Mouse (Mus musculus) small intestine, adult 2 months (tissue): ENCODE results near the gene Olfr1411. TPM values are rescaled to one million over a fixed set of nuclear protein-coding genes. Genes with fewer than 3 reads are reported as not detected.

Experiments
- H3K27ac ChIP-seq: fragments of 200-500 bp; 2 replicates; pipeline ENCODE4 v1.5.1; 2012; ENCODE audit warnings: low read depth, low read length, control low read depth, inconsistent platforms; ENCODE audit not compliant: insufficient read depth
- H3K27me3 ChIP-seq: fragments of 200-500 bp; 2 replicates; pipeline ENCODE4 v1.6.1; 2012; ENCODE audit warnings: mild to moderate bottlenecking, moderate library complexity, low read length, inconsistent platforms; ENCODE audit not compliant: control insufficient read depth, insufficient read depth
- H3K36me3 ChIP-seq: fragments of 200-500 bp; 2 replicates; pipeline ENCODE4 v1.6.1; 2012; ENCODE audit warnings: mild to moderate bottlenecking, low read length, control low read depth, inconsistent platforms; ENCODE audit not compliant: control insufficient read depth, insufficient read depth
- H3K4me1 ChIP-seq: fragments of 200-500 bp; 2 replicates; pipeline ENCODE4 v1.6.1; 2012; ENCODE audit warnings: low read length, inconsistent platforms, mixed read lengths; ENCODE audit not compliant: control insufficient read depth, insufficient read depth, insufficient read length
- H3K4me3 ChIP-seq: fragments of 200-500 bp; 2 replicates; pipeline ENCODE4 v1.5.1; 2012; ENCODE audit warnings: low read depth, mild to moderate bottlenecking, control low read depth, inconsistent platforms, low read length, moderate library complexity
- CTCF ChIP-seq: fragments of 200-500 bp; IDR thresholded peaks from 2 replicates; pipeline ENCODE4 v1.5.1; 2012; ENCODE audit warnings: low read depth, mild to moderate bottlenecking, control low read depth, inconsistent platforms, low read length, moderate library complexity, mixed read lengths; ENCODE audit not compliant: insufficient replicate concordance, insufficient read length; ENCODE audit errors: extremely low read depth
- POLR2A ChIP-seq: fragments of 200-500 bp; IDR thresholded peaks from 2 replicates; pipeline ENCODE4 v1.6.1; 2012; ENCODE audit warnings: low read depth, mild to moderate bottlenecking, control low read depth, inconsistent platforms, low read length, moderate library complexity
- WGBS: fragments of 180-500 bp; shearing (Covaris S2); methylation state at CpG from one replicate; pipeline ENCODE4 v1.1.7; 2018; 5-methylcytosine and 5-hydroxymethylcytosine counted together
- polyA plus RNA-seq: library from polyadenylated mRNA; depleted of rRNA; stranded (reverse); fragments of >200 nt; gene quantifications from 2 replicates; pipeline ENCODE4 v1.2.3, GENCODE M21; 2012

Gene Olfr1411
- polyA plus RNA-seq, 1 experiment, result not detected

GRCm38 (mm10) chr1:92632196-92632595, 38.0 kb downstream of the Olfr1411 start:
- 77% methylated on average over 5 of the region's 5 CpGs for WGBS
- Histone ChIP-seq H3K27me3 (no peaks in the 10 kb centered on the region), H3K4me1 (no peaks in the 10 kb centered on the region), H3K27ac (no peak overlapping the region), H3K36me3 (peaks cover 9% of the 10 kb centered on the region; the same call in 1 of the 2 replicates), H3K4me3 (no peak overlapping the region)
- TF ChIP-seq CTCF, result no peak
- no peak for TF ChIP-seq POLR2A

DNA sequence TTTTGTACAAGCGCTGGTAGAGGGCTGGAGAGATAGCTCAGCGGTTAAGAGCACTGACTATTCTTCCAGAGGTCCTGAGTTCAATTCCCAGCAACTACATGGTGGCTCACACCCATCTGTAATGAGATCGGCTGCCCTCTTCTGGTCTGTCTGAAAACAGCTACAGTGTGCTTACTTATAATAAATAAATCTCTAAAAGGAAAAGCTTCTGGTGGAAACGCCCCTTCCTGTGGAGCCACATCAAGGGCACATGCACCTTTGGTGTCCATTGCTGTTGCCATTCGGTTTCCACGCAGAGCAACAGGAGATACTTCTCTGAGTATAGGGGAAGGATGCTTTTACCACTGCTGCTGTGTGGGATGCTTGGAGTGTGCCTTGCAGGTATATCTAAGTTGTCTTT, 38.7 kb downstream of the Olfr1411 start:
- TF ChIP-seq CTCF, result no peak
- TF ChIP-seq POLR2A, result no peak
- no peak overlapping the region for H3K4me3 ChIP-seq
- H3K27ac ChIP-seq, result no peak overlapping the region
- H3K27me3 ChIP-seq, result no peaks in the 10 kb centered on the region
- H3K36me3 ChIP-seq, result peaks cover 12% of the 10 kb centered on the region; the same call in 1 of the 2 replicates
- H3K4me1 ChIP-seq, result no peaks in the 10 kb centered on the region
- WGBS, result 57% methylated on average over 6 of the region's 6 CpGs

DNA sequence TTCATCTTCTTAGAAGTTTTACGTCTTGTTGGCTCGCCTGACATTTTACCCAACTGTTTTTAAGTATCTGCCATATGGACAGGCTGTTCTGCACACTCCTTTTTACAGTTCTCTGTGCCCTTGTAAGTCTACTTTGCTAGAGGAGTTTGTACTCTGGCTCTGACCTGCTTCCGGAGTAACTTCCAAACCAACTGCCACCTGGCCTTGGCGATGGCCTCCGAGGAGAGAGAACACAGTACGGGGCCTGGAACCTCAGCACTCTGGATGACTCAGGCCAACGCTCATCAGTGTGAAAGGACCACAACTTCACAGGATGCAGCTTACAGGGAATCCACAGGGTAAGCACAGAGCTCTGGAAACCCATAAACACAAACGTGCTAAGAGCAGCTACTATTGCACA, 39.5 kb downstream of the Olfr1411 start:
- Histone ChIP-seq H3K4me1 (no peaks in the 10 kb centered on the region), H3K36me3 (peaks cover 16% of the 10 kb centered on the region; the same call in 1 of the 2 replicates), H3K27ac (no peak overlapping the region), H3K27me3 (no peaks in the 10 kb centered on the region), H3K4me3 (no peak overlapping the region)
- TF ChIP-seq CTCF (no peak), POLR2A (no peak)
- WGBS, result 87% methylated on average over 8 of the region's 8 CpGs

GRCm38 (mm10) chr1:92634569-92634968, 40.4 kb downstream of the Olfr1411 start:
- peaks cover 16% of the 10 kb centered on the region; the same call in 1 of the 2 replicates for H3K36me3 ChIP-seq
- 75% methylated on average over 1 of the region's 1 CpGs for whole genome bisulfite sequencing
- H3K27me3 ChIP-seq, result no peaks in the 10 kb centered on the region
- TF ChIP-seq CTCF, result no peak
- TF ChIP-seq POLR2A, result no peak
- no peaks in the 10 kb centered on the region for H3K4me1 ChIP-seq
- no peak overlapping the region for H3K4me3 ChIP-seq
- H3K27ac ChIP-seq, result no peak overlapping the region

- Histone ChIP-seq H3K27ac (no peak overlapping the region), H3K36me3 (peaks cover 16% of the 10 kb centered on the region; the same call in 1 of the 2 replicates), H3K4me1 (no peaks in the 10 kb centered on the region; the same call in 1 of the 2 replicates), H3K27me3 (no peaks in the 10 kb centered on the region), H3K4me3 (no peak overlapping the region)
- TF ChIP-seq POLR2A (no peak), CTCF (no peak)
- 82% methylated on average over 4 of the region's 4 CpGs for WGBS
Observed at GRCm38 (mm10) chr1:92634976-92635599, 40.9 kb downstream of the Olfr1411 start.

DNA sequence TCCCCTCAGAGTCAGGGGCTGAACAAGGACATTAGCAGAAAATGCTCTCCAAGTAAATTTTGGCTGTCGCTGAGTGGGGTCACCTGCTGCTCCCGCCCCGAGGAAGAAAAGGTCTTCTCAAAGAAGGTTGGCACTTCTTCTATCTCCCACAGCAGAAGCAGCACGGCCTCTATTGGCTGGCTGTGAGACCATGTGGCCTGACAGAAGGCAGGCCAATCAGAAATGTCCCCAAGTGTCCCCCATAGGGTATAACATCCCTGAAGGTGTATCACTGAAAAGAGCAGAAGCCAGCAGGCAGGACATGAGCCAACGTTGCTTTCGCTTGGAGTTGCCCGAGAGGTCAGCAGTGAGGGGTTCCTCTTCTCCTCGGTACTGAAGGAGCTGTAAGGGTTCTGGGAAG, 41.8 kb downstream of the Olfr1411 start:
- WGBS, result 83% methylated on average over 8 of the region's 8 CpGs
- H3K27ac ChIP-seq, result no peak overlapping the region
- no peak for TF ChIP-seq CTCF
- TF ChIP-seq POLR2A, result no peak
- H3K27me3 ChIP-seq, result no peaks in the 10 kb centered on the region
- peaks cover 16% of the 10 kb centered on the region; the same call in 1 of the 2 replicates for H3K36me3 ChIP-seq
- peaks cover 4% of the 10 kb centered on the region; the same call in 1 of the 2 replicates for H3K4me1 ChIP-seq
- H3K4me3 ChIP-seq, result no peak overlapping the region

DNA sequence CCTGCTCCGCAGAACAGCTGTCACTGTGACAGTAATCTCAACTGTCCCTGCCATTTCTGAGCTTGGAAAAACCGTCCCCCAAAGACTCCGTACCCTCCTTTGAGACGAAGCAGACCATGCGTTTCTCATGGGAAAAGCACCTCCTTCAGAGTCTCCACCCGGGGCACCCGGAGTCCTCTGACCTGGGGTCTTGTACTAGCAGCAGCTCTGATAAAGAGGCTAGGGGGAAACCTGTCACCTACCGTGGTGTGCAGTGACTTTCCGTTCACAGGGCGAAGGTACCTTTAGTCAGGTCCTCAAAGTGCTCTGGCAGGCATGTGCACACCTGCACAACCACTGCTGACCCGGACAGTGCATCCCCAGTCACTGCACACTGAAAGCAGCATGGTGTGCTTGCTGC, 42.5 kb downstream of the Olfr1411 start:
- TF ChIP-seq CTCF (no peak), POLR2A (no peak)
- no peaks in the 10 kb centered on the region for H3K27me3 ChIP-seq
- peaks cover 5% of the 10 kb centered on the region; the same call in 1 of the 2 replicates for H3K4me1 ChIP-seq
- 91% methylated on average over 11 of the region's 11 CpGs for WGBS
- no peak overlapping the region for H3K4me3 ChIP-seq
- H3K36me3 ChIP-seq, result peaks cover 16% of the 10 kb centered on the region; the same call in 1 of the 2 replicates
- no peak overlapping the region for H3K27ac ChIP-seq
